Mouse (Mus musculus) right cerebral cortex, adult 2 months (tissue): ENCODE results near the gene S100g.

ENCODE experiments used
- DNase-seq, 2 experiments: peaks; one replicate each; pipeline ENCODE4 v3.0.0; 2021 to 2022; ENCODE audit warnings: low spot score in 2 of 2

S100g gene

DNA sequence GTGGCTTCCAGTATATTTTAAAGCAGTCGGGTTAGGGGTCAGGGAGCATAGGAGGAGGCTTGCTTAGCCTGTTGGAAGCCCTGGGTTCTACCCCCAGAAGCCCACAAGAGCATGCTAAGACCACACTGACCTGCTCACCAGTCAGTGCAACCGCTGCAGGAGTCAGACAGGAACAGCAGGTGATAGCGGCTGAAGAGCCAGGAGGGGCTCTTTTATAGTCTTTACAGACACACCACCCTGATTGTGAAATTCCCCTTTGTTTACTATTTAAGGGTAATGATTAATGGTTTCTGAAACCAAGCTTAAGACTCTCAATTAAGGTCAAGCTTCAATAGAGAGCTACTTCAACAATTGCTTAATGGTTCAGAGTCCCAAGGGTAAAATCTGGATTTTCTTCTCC is at the start of gene S100g:
Gene S100g, minus strand, starts transcription at position 217 of the 400 bp plus-strand sequence.
- DNase-seq, result no peak

DNA sequence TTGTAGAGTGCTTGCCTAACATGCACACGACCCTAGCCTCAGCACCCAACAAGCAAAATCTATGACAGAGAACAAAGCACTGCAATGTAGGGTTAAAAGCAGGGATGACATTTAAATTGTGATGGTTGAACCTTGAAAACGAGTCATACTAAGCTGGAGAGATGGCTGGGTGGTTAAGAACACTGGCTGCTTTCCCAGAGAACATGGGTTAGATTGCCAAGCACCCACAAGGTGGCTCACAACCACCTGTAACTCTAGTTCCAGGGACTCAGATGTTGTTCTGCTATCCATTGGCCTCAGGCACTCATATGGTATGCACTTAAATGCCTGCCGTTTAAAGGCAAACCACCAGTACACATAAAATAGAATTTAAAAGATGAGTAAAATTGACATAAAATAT is 27.7 kb upstream of the S100g start:
- no peak for DNase-seq

DNA sequence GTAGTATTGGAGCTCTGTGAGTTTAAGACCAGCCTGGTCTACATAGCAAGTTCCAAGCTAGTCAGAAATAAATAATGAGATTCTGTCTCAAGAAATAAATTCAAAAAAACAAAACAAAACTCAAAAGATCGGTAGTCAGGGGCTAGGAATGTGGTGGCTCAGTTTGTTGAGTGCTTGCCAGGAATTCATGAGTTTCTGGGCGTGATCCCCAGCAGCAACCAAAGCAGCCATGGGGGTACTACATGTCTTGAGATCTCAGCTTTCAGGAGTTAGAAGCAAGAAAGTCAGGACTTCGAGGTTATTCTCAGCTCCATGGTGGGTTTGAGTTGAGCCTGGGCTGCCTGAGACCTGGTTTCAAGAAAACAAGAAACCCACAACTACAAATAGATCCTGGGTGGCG is 27.0 kb upstream of the S100g start:
- no peak for DNase-seq

DNA sequence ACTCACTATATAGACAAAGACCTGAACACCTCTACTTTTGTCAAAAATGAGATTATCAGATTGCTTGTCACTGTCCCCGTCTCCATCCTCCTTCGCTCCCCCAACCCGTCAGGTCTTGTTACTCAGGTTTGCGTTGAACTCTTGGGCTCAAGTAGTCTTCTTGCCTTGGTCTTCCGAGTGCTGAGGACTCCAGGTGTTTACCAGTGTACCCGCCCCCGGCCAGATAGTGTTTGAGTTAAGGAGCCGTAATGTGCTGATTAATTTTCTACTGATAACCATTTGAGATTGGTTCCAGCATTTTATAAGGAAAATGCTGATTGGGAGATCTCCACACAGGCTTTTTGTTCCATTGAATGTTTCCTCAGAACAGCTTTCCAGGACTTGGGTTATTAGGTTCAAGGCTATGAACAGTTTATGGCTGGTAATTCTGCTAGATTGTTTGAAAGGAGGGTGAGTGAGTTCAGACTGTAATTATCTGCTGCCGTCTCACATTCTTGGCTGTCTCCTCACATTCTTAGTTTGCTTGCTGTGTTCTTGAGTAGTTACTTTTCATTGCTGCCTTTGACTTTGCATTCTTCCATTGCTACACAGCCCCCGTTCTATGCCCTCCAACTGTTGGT is 22.6 kb upstream of the S100g start:
- no peak for DNase-seq

DNA sequence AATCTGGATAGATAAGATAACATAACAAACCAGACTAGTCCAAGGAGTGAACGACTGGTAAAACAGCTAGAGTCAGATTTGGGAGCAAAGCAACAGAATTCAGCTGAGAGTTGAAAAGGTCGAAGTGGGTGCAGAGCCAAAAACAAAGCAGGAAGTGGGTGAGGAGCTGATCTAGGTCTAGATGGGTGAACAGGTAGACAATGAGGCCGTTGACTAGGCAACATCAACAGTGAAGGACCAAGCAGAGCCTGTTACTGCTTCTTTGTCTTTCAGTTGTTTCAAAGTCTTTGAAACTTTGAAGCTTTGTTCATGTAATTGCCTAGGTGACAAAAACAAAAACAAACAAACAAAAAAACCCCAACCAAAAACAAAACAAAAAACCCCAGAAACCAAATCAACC is 11.8 kb upstream of the S100g start:
- DNase-seq, result no peak

DNA sequence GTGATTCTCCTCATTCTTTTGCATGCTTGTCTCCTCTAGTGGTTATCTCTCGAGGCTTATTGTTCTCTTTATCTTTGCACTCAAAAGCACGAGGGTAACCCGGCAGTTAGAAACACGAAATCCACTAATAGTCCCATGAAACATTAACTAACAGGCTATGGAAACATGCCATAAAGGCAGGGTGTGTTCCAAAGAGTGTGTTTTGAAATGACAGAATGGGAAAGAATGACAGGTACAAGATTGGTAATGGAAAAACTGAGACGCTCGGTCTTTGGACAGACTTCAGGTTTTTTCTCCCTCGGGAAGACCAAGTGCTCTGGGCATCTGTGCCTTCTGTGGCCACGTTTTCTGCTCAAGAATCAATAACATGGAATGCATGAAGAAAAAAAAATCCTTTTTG is 3.1 kb upstream of the S100g start:
- DNase-seq, result no peak

DNA sequence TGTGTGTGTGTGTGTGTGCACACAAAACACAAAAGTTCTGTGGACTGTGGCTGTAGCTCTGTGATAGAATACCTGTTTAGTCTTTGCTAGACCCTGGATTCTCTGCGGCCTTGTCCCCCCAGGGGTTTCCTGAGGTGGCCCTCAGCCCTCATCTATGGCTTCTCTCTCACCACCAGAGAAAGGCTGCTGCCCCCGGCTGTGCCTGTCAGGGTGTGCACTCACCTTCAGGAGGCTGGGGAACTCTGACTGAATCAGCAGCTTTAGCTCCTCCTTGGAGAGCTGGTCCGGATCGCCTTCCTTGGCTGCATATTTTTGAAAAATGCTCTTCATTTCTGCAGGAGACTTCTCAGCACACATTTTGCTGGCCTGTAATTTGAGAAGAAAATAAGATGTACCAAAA is 559 bp downstream of the S100g start:
- DNase-seq, result no peak

DNA sequence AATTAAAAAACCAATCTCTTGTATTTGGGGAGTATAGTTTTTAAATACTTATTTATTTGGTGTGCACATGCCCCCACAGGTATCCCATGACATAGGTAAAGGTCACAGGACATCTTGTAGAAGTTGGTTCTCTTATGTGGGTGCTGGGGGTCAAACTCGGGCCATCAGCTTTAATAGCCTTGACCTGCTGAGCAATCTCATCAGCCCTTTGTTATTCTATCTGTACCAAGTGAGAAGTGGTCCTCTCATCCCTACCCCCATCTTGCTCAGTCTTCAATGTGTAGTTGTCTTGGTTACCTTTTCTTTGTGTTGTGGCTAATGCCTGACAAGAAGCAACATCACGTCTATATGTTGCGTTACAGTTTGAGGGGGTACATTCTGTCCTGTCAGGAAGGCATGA is 6.5 kb downstream of the S100g start:
- no peak for DNase-seq

DNA sequence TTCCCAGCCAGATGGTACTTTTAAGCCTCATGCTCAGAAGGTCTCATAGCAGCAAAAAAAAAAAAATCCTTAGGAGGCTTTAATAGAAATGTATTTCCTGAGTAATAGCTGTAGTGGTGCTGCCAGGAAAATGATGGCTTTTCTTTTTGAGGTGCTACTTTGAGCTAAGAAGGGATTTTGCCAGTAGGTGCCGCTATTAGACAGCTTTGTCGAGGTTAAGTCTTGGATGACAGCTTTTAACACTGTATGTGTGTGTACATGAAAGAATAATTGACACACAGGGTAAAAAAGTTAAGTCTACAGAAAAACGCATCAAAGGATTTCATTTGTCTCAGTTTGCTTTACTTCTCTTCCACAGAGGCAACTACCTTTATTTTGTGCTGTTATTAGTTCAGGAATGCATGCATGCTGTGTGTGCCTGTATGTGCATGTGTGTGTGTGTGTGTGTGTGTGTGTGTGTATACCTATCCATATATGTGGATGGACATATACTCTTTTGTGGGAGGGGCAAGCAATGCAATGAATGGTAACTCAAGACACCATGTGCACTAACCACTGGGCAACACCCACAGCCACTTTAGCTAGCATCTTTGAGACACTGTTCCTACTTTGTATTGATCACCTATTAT is 14.5 kb downstream of the S100g start:
- DNase-seq, result peak; percentile 59 to 63

DNA sequence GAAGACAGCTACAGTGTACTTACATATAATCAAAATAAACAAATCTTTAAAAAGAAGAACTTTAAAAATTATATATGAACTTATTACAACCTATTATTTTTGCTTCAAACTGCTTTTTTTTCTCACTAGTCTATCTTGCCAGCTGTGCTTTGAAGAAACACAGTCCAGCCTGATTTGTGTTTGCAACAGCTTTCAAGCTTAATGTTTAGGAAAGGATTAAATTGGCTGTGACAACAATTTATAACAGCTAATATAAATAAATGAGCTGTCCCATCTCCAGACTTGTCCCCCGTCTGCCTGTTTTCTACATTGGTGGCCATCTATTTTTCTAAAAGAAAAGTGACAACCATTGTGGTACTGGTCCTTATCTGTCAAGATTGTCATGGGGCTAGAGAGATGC is 22.4 kb downstream of the S100g start:
- DNase-seq, result no peak

DNA sequence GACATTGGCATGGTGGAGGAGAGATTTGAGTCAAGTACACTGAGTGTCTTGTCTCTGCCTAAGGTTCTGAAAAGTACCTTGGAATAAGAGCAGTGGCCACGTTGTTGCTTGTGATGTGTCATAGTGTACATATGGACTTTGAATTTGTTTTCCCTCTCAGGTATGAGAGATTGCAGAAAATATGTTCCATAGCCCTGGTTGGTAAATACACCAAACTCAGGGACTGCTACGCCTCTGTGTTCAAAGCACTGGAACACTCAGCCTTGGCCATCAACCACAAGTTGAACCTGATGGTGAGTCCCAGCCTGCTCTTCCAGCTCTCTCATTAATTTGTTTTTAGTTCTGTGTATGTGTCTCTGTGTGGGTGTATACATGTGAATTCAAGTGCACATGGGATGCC is 32.9 kb downstream of the S100g start:
- no peak for DNase-seq

DNA sequence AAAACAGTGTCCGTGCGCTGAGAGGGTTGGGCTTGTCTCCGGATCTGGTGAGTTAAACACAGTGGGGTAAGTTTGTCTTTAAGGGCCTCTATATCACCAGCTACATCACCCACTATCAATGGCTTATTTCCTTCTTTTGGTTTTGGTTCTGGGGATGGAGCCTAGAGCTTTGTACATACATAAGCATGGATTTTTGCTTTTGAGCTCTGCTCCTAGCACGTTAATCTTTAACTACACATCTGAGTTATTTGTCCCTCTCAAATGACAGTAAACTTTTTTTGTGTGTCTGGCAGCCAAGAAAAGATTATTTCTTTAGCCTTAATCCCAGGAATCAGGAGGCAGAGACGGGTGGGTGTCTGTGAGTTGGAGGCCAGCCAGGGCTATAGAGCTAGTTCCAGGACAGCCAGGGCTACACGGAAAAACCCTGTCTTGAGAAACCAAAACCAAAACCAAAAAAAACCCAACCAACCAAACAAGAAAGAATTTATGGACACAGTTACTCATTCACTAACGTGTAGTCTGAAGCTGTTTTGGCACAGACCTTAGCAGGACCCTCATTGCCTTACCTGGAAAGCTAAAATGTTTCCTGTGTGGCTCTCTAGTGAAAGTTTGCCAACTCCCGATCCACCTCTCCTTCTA is 42.8 kb downstream of the S100g start:
- no peak for DNase-seq

DNA sequence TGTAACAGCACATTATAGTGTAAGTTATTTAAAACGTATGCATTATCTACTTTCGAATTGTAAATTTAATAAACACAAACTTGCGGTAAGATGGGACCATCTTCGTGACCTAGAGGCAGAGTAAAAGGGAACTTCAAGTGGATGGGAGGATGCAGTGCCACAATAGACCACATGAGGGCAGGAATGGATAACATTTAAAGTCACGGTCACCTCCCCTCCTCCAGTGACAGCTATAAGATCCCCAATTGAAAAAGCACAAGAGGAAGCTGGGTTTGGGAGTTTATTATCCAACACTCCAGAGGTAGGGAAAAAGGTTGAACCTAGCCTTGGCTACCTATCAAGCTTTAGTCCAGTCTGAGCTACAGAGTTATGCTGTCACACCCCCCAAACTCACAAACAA is 48.7 kb downstream of the S100g start:
- DNase-seq, result peak; percentile 68 to 69

DNA sequence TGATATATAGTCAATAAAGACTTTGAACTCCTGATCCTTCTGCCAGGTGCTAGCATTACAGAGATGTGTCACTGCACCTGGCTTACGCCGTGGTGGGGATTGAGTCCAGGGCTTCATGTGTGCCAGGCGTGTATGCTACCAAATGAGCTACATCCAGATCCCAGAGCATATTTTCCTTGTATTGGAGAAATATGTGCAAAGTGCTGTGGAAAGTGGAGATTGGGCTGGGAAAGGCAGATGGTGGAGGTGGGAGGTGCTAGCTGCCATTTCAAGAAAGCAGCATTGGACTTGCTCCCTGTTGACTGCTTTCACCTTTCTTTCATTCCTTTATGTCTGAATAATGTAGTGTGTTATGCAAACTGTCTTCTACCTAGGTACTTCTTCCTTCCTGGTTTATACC is 50.7 kb downstream of the S100g start:
- DNase-seq, result peak; percentile 6 to 8
